Mouse (Mus musculus) forebrain, embryonic 10.5 days (tissue): Measurements from ENCODE around the gene Gne. TPM values are rescaled to one million over a fixed set of nuclear protein-coding genes. Genes with fewer than 3 reads are reported as not detected.
"Not testable (repeated sequence)": the region's sequence is repeated elsewhere in the genome, so short reads cannot be mapped to it uniquely, and the experiment has no call there.

Source experiments
- DNase-seq: peaks from one replicate; pipeline ENCODE4 v3.0.0-alpha.2; 2017; ENCODE audit warnings: low spot score; ENCODE audit errors: extremely low spot score
- H3K27ac ChIP-seq: fragments of 300-500 bp; sonication (generic); 2 replicates; pipeline ENCODE4 v1.5.1; 2016; ENCODE audit warnings: mild to moderate bottlenecking
- H3K27me3 ChIP-seq: fragments of 300-500 bp; sonication (generic); 2 replicates; pipeline ENCODE4 v1.6.1; 2016; ENCODE audit warnings: mild to moderate bottlenecking; ENCODE audit not compliant: poor library complexity, severe bottlenecking
- H3K36me3 ChIP-seq: fragments of 300-500 bp; sonication (generic); replicated peaks from 2 replicates; pipeline ENCODE4 v1.6.1; 2016; ENCODE audit warnings: mild to moderate bottlenecking, moderate library complexity
- H3K4me1 ChIP-seq: fragments of 300-500 bp; sonication (generic); 2 replicates; pipeline ENCODE4 v1.6.1; 2016
- H3K4me3 ChIP-seq: fragments of 300-500 bp; sonication (generic); 2 replicates; pipeline ENCODE4 v1.5.1; 2016; ENCODE audit warnings: mild to moderate bottlenecking, moderate library complexity
- H3K9me3 ChIP-seq: fragments of 300-500 bp; sonication (generic); 2 replicates; pipeline ENCODE4 v1.6.1; 2016; ENCODE audit warnings: mild to moderate bottlenecking, moderate library complexity
- WGBS: fragments of 180-500 bp; shearing (Covaris S2); methylation state at CpG from one replicate; pipeline ENCODE4 v1.1.7; 2016; 5-methylcytosine and 5-hydroxymethylcytosine counted together
- polyA plus RNA-seq: library from polyadenylated mRNA; unstranded; fragments of >200 nt; fragmentation: Nextera tagmentation; extraction: Ambion mirVana; gene quantifications from 2 replicates; pipeline ENCODE4 v1.2.1, GENCODE M21; 2016

Gne gene
- polyA plus RNA-seq, 1 experiment from 2014 or later = 18.0 TPM

DNA sequence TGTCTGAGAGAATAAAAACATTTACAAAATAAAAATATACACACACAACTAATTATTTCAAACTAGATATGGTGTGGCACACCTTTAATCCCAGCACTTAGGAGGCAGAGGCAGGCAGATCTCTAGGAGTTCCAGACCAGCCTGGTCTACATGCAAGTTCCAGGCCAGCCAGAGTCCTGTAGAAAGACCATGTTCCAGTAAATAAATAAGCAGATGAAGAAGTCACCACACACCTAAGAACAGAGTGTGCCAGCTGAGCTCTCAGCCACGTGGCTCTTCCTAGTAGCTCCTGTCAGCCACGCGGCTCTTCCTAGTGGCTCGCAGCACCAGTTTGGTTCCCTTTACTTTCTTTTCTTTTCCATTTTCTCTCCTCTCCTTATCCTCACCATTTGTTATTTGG, 14.6 kb downstream of the Gne start:
- H3K36me3 ChIP-seq = no peaks in the 10 kb centered on the region

DNA sequence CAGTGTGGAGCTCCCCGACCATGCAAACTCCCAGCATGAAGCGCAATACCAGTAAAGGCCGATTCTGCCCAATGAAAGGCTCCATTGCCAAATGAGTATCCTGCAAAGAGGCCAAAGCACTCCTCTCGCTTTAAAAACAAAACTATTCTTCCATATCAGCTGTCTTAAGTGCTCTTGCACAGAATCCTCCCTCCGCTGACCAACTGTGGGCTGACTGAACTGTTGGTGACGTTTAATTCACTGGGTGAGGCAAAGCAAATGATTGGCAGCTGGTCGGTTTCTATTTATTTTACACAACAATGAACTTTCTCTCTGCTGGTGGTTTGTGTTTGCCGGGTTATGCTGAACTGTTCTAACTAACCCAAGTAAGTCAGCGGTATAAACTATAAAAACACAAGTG, 15.2 kb downstream of the Gne start:
- Histone ChIP-seq H3K27ac (no peak overlapping the region), H3K4me3 (no peak overlapping the region), H3K27me3 (0 out of 2 replicates have a peak, but pooled peaks cover 3% of the 10 kb centered on the region), H3K36me3 (no peaks in the 10 kb centered on the region), H3K4me1 (peaks cover 36% of the 10 kb centered on the region), H3K9me3 (no peaks in the 10 kb centered on the region)
- 50% methylated on average over 9 of the region's 9 CpGs for WGBS
- no peak for DNase-seq

More for the DNA sequence above, 14.6 kb downstream of the Gne start:
- Histone ChIP-seq H3K27ac (no peak overlapping the region), H3K4me3 (no peak overlapping the region), H3K27me3 (0 out of 2 replicates have a peak, but pooled peaks cover 3% of the 10 kb centered on the region), H3K4me1 (peaks cover 36% of the 10 kb centered on the region), H3K9me3 (no peaks in the 10 kb centered on the region)
- 93% methylated on average over 4 of the region's 4 CpGs for WGBS
- DNase-seq = no peak

DNA sequence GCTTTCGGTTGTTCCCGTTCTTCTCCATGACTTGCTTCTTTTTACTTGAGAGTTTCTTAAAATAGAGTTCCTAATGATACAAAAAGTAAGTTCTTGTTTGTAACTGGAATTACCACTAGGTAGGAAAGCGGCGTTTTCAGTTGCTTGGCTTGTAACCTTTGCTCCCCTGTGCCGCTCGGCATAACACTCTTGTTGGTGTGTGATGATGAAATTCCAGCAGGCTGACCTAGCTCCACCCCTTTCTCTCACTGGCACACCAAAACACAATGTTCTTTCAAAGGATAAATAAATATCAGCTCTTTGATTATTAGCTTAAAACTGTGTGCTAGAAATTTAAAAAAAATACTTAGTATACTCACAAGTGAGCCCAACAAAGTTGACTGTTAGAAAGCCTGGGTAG, 17.1 kb downstream of the Gne start:
- Histone ChIP-seq H3K27ac (no peak overlapping the region), H3K4me1 (peaks cover 22% of the 10 kb centered on the region), H3K27me3 (0 out of 2 replicates have a peak, but pooled peaks cover 3% of the 10 kb centered on the region), H3K4me3 (no peak overlapping the region), H3K36me3 (peaks cover 5% of the 10 kb centered on the region; the same call in 1 of the 2 replicates), H3K9me3 (no peaks in the 10 kb centered on the region)
- WGBS = 90% methylated on average over 6 of the region's 6 CpGs
- DNase-seq = no peak

- Histone ChIP-seq H3K4me1 (peaks cover 9% of the 10 kb centered on the region), H3K4me3 (peak overlapping the region; percentile 29; the same call in 1 of the 2 replicates), H3K9me3 (no peaks in the 10 kb centered on the region), H3K36me3 (peaks cover 5% of the 10 kb centered on the region; the same call in 1 of the 2 replicates), H3K27me3 (0 out of 2 replicates have a peak, but pooled peaks cover 3% of the 10 kb centered on the region), H3K27ac (peak overlapping the region; percentile 71)
- DNase-seq = peak; percentile 85
- WGBS = 38% methylated on average over 16 of the region's 16 CpGs
Measured at GRCm38 (mm10) chr4:44065355-44066025, 18.5 kb downstream of the Gne start.

- Histone ChIP-seq H3K27me3 (0 out of 2 replicates have a peak, but pooled peaks cover 3% of the 10 kb centered on the region), H3K36me3 (peaks cover 9% of the 10 kb centered on the region; the same call in 1 of the 2 replicates), H3K4me1 (peaks cover 5% of the 10 kb centered on the region), H3K9me3 (no peaks in the 10 kb centered on the region), H3K4me3 (no peak overlapping the region), H3K27ac (no peak overlapping the region)
- DNase-seq = no peak
- WGBS = 95% methylated on average over 14 of the region's 14 CpGs
Measured at GRCm38 (mm10) chr4:44062816-44063215, 21.2 kb downstream of the Gne start.

DNA sequence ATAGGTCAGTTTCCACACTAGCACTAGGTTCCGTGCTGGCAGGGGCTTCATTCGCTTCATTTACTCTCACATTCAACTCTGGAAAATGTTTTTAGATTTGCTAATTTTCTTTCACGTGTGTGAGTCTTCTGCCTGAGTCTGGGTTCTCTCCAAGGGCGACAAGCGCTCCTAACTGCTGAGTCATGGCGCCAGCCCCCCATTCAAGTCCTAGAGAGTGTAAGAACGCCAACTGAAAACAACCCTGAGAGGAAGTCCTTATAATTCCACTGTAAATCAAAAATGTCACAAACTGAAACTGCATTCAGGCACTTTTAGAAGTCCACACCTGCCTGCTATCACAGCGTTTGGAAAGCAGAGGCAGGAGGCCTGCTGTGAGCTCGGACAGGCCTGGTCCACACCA, 21.9 kb downstream of the Gne start:
- 75% methylated on average over 9 of the region's 9 CpGs for WGBS
- peaks cover 9% of the 10 kb centered on the region; the same call in 1 of the 2 replicates for H3K36me3 ChIP-seq
- DNase-seq = no peak
- H3K4me3 ChIP-seq = no peak overlapping the region
- H3K4me1 ChIP-seq = peaks cover 5% of the 10 kb centered on the region
- H3K9me3 ChIP-seq = no peaks in the 10 kb centered on the region
- 0 out of 2 replicates have a peak, but pooled peaks cover 3% of the 10 kb centered on the region for H3K27me3 ChIP-seq
- no peak overlapping the region for H3K27ac ChIP-seq

DNA sequence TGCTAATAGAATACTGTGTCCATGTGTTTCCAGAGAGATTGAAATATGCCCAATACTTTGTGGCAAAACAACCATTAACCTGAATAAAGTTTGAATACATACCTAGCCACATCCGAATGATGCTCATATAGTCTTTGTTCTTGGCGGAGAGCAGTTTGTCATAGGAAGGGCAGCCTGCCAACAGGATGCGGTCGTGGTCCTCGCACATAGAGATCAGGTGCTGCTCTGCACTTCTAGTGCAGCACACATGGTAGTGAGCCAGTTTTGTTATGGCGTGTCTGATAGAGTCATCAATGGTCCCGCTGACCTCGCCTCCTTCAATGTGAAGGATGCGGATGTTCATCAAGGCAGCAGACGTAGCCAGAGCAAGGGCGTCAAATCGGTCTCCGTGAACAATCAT, 24.3 kb downstream of the Gne start:
- WGBS = 98% methylated on average over 13 of the region's 13 CpGs
- DNase-seq = no peak
- no peaks in the 10 kb centered on the region for H3K4me1 ChIP-seq
- H3K9me3 ChIP-seq = no peaks in the 10 kb centered on the region
- H3K27ac ChIP-seq = no peak overlapping the region
- H3K36me3 ChIP-seq = peaks cover 9% of the 10 kb centered on the region; the same call in 1 of the 2 replicates
- H3K27me3 ChIP-seq = no peaks in the 10 kb centered on the region
- H3K4me3 ChIP-seq = no peak overlapping the region

GRCm38 (mm10) chr4:44049812-44050211, 34.2 kb downstream of the Gne start:
- no peak for DNase-seq
- H3K4me3 ChIP-seq = no peak overlapping the region
- no peaks in the 10 kb centered on the region for H3K4me1 ChIP-seq
- peaks cover 10% of the 10 kb centered on the region for H3K36me3 ChIP-seq
- H3K27ac ChIP-seq = no peak overlapping the region
- H3K27me3 ChIP-seq = no peaks in the 10 kb centered on the region
- H3K9me3 ChIP-seq = no peaks in the 10 kb centered on the region
- 90% methylated on average over 5 of the region's 5 CpGs for WGBS

DNA sequence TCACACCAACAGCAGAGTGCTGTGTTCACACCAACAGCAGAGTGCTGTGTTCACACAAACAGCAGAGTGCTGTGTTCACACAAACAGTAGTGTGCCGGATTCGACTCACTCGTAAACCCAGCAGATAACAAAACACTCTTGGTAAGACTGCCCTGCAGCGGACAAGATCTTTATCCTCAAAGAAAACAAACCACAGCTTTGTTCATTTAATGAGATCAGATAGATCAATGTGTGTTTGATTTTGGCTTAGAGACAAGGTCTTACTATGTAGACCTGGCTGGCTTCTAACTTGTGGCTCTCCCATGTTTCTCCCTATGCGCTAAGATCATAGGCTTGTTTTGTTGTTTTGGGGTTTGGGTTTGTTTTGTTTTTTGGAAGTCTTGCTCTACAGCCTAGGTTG, 37.9 kb downstream of the Gne start:
- Histone ChIP-seq H3K27me3 (peaks cover 9% of the 10 kb centered on the region), H3K9me3 (no peaks in the 10 kb centered on the region), H3K36me3 (peaks cover 25% of the 10 kb centered on the region), H3K27ac (no peak overlapping the region), H3K4me3 (no peak overlapping the region), H3K4me1 (no peaks in the 10 kb centered on the region)
- 85% methylated on average over 5 of the region's 5 CpGs for WGBS
- DNase-seq = no peak

DNA sequence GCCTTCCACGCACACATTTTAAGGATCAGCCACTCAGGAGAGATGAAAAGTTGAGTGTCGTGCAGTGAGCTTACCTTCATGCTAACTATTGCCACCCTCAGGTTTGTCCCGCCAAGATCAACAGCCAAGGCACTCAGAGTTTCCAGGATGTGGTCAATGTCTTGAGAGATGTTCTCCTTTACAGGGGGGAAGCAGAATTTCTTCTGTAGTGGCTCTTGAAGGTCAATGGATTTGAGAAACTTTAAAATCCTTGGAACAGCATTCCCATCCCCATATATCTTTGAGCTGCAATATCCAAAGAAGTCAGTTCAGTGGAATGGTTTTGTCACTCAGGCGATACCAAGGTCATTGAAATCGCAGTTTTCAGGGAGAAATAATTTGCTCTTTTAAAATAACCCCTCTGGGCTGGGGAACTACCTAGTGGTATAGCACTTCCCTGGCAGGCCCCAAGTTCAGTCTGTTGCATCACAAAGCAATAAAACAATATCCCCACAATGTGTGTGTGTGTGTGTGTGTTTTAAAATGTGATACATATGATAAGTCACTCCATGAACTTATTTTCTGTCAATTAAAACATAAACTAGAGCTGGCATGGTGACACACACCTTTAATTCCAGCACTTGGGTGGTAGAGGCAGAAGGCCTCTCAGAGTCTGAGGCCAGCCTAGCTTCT, 39.2 kb downstream of the Gne start:
- 94% methylated on average over 5 of the region's 5 CpGs for WGBS
- Histone ChIP-seq H3K9me3 (no peaks in the 10 kb centered on the region), H3K36me3 (peaks cover 38% of the 10 kb centered on the region), H3K27me3 (peaks cover 20% of the 10 kb centered on the region), H3K4me3 (no peak overlapping the region), H3K4me1 (no peaks in the 10 kb centered on the region), H3K27ac (no peak overlapping the region)
- no peak for DNase-seq

- not testable (repeated sequence) for H3K4me1 ChIP-seq, DNase-seq, H3K4me3 ChIP-seq, H3K27ac ChIP-seq, H3K9me3 ChIP-seq
- H3K27me3 ChIP-seq = peaks cover 37% of the 10 kb centered on the region
- H3K36me3 ChIP-seq = peaks cover 46% of the 10 kb centered on the region
- 93% methylated on average over 4 of the region's 4 CpGs for WGBS
Measured at GRCm38 (mm10) chr4:44043182-44043581, 40.8 kb downstream of the Gne start.

DNA sequence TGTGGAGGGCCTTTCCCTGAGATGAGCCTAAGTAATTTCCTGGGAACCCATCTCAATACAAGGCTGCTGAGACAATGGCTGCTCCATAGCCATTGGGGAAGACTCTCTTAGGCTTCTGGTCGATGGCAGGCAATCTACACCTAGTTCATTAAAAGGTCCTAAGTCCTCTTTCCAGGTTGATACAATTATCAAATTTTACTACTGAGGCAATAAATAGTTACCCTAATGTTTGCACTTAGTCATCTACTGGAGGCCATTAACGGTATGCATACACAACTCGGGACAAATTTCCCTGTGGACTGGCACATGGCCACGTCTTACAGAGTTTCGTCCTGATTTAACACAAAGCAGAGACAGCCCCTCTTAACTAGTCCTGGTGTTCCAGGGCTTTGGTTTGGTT, 41.5 kb downstream of the Gne start:
- no peak overlapping the region for H3K27ac ChIP-seq
- WGBS = 95% methylated on average over 5 of the region's 5 CpGs
- H3K4me3 ChIP-seq = no peak overlapping the region
- H3K27me3 ChIP-seq = peaks cover 44% of the 10 kb centered on the region
- no peaks in the 10 kb centered on the region for H3K9me3 ChIP-seq
- no peaks in the 10 kb centered on the region for H3K4me1 ChIP-seq
- H3K36me3 ChIP-seq = peaks cover 46% of the 10 kb centered on the region
- DNase-seq = no peak

DNA sequence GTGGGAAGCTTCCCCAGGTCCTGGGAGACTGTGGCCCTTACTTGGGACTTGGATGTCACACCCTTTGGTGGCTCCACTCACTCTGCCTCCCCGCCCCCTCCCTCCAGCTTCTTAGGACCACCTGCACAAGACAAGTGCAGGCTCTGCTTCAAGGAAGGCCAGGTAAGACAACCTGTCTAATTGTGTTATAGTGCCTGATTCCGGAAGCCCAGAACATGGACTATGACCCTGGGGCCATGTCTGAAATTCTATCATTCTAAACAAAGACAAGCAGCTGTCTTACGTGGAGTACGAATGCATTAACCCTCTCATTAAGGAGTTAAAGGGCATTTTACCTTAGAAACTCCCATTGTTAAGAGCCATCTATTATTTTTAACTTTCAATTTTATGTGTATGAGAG, 43.2 kb downstream of the Gne start:
- Histone ChIP-seq H3K36me3 (peaks cover 55% of the 10 kb centered on the region), H3K27ac (no peak overlapping the region), H3K4me1 (no peaks in the 10 kb centered on the region), H3K27me3 (peaks cover 60% of the 10 kb centered on the region), H3K9me3 (no peaks in the 10 kb centered on the region), H3K4me3 (no peak overlapping the region)
- no peak for DNase-seq
- 92% methylated on average over 4 of the region's 4 CpGs for WGBS
